Mouse (Mus musculus): ENCODE measurements at regions not wholly inside any gene's neighbourhood (a gene's known extent, or its start where the extent isn't known, plus 50 kb on each side); places are given as distances from the start of the nearest gene placed in this dataset.

- no peak for TF ChIP-seq HCFC1 (IDR thresholded peaks at IDR 0.05; ENCODE audit: borderline replicate concordance, insufficient read depth, low read length)
- TF ChIP-seq ZC3H11A (IDR thresholded peaks at IDR 0.05; ENCODE audit: borderline replicate concordance, low read depth, low read length): no peak
- TF ChIP-seq MAFK (IDR thresholded peaks at IDR 0.05; ENCODE audit: insufficient read depth, low read depth, low read length): no peak
Observed at GRCm38 (mm10) chr13:106318980-106319379, 617.8 kb downstream of the Ipo11 start.

All from ES-E14 (cell line).